Comparison of ENCODE assay signal across 25 mouse cellular contexts in the genomic region with DNA sequence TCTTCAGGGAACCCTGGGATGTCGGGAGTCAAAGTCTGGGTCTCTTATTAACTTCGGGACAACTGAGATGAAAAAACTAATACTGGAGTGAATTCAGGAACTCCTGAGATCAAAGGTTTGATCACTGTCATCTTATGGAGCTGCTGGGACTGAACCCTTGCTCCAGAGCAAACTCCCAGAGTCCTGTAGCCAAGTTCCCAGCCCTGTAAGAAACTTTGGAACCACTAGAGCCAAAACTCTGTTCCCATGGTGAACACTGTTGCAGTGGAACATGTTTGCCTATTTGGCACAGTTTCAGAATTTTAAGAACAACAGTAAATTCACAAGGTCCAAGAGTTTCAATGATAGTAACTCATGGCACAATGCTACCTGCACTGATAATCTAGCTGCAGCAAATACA.
DNase-seq lines count a peak whose midpoint lies in the region; ATAC-seq and TF ChIP-seq lines count a peak whose summit lies in the region.
"Had no signal": no experiment of that assay in that cellular context is flagged by ENCODE, and none has a peak within 500 bp of the region (broad histone marks: within the 10 kb centered on the region; RNA-seq: fewer than 3 reads in every experiment).

No protein-coding gene starts in this region.

- H3K9me3 ChIP-seq in intestine, postnatal 0 days (ENCODE audit: control insufficient read depth), result no peaks in the 10 kb centered on the region
- H3K9me3 ChIP-seq in intestine, embryonic 16.5 days (ENCODE audit: control insufficient read depth, low read length), result no peaks in the 10 kb centered on the region; the same call in 1 of the 2 replicates
- H3K9me3 ChIP-seq in liver, embryonic 16.5 days (replicated peaks; ENCODE audit: control insufficient read depth, low read length), result no peaks in the 10 kb centered on the region
- no peaks in the 10 kb centered on the region for H3K9me3 ChIP-seq in liver, embryonic 11.5 days (ENCODE audit: control insufficient read depth, low read length)
- H3K9me3 ChIP-seq in stomach, postnatal 0 days (ENCODE audit: control insufficient read depth, low read length), result no peaks in the 10 kb centered on the region
- H3K9me3 ChIP-seq: embryonic facial prominence, embryonic 15.5 days; forebrain, embryonic 10.5 days; heart, embryonic 15.5 days; hindbrain, embryonic 13.5 days had no signal

- no peaks in the 10 kb centered on the region for H3K36me3 ChIP-seq in intestine, postnatal 0 days (ENCODE audit: control insufficient read depth, insufficient read depth)
- no peaks in the 10 kb centered on the region for H3K36me3 ChIP-seq in intestine, embryonic 16.5 days (ENCODE audit: control insufficient read depth, insufficient read depth, low read length)
- no peaks in the 10 kb centered on the region for H3K36me3 ChIP-seq in liver, embryonic 16.5 days (ENCODE audit: control insufficient read depth, insufficient read depth)
- H3K36me3 ChIP-seq in liver, embryonic 11.5 days (ENCODE audit: control insufficient read depth, insufficient read depth, low read length), result no peaks in the 10 kb centered on the region
- no peaks in the 10 kb centered on the region for H3K36me3 ChIP-seq in stomach, postnatal 0 days (ENCODE audit: control insufficient read depth, insufficient read depth, low read length)
- H3K36me3 ChIP-seq: embryonic facial prominence, embryonic 15.5 days; forebrain, embryonic 10.5 days; heart, embryonic 15.5 days; hindbrain, embryonic 13.5 days had no signal

- no peak for TF ChIP-seq EP300 in stomach, postnatal 0 days (optimal IDR thresholded peaks at IDR 0.05)

- 0 out of 2 replicates have a peak, but pooled peaks have one; percentile 24 for ATAC-seq in intestine, postnatal 0 days
- no peak for ATAC-seq in intestine, embryonic 16.5 days
- ATAC-seq in liver, embryonic 16.5 days (ENCODE audit: low read depth), result 0 out of 2 replicates have a peak, but pooled peaks have one; percentile 37
- ATAC-seq in liver, embryonic 11.5 days (replicated peaks; ENCODE audit: low FRiP score), result no peak
- peak; percentile 51; the same call in 1 of the 2 replicates for ATAC-seq in stomach, postnatal 0 days (ENCODE audit: low FRiP score, low TSS enrichment)
- ATAC-seq: activated CD4-positive, CD25-positive, alpha-beta regulatory T cell, adult 4 months; forebrain, embryonic 14.5 days; Patski had no signal

- H3K4me3 ChIP-seq in intestine, postnatal 0 days (ENCODE audit: low read depth, low read length), result no peak overlapping the region
- no peak overlapping the region for H3K4me3 ChIP-seq in intestine, embryonic 16.5 days (ENCODE audit: low read length)
- H3K4me3 ChIP-seq in liver, embryonic 16.5 days (ENCODE audit: low read depth, low read length), result no peak overlapping the region
- H3K4me3 ChIP-seq in liver, embryonic 11.5 days (ENCODE audit: low read depth, low read length), result no peak overlapping the region
- no peak overlapping the region for H3K4me3 ChIP-seq in stomach, postnatal 0 days (ENCODE audit: low read depth, low read length)
- H3K4me3 ChIP-seq: embryonic facial prominence, embryonic 15.5 days; erythroblast, embryonic 14.5 days; forebrain, embryonic 10.5 days; gastrocnemius, adult 2 months; heart, adult 2 months; heart, embryonic 15.5 days; hindbrain, embryonic 13.5 days had no signal

- H3K4me2 ChIP-seq in intestine, postnatal 0 days (replicated peaks; ENCODE audit: low read depth), result no peak overlapping the region
- H3K4me2 ChIP-seq in intestine, embryonic 16.5 days (ENCODE audit: low read depth, low read length), result no peak overlapping the region
- H3K4me2 ChIP-seq in liver, embryonic 16.5 days (ENCODE audit: low read depth, low read length), result no peak overlapping the region
- no peak overlapping the region for H3K4me2 ChIP-seq in liver, embryonic 11.5 days
- H3K4me2 ChIP-seq in stomach, postnatal 0 days (replicated peaks; ENCODE audit: low read depth), result no peak overlapping the region
- H3K4me2 ChIP-seq: embryonic facial prominence, embryonic 15.5 days; heart, embryonic 11.5 days; heart, embryonic 15.5 days; hindbrain, embryonic 13.5 days had no signal

- no peak for TF ChIP-seq CTCF in intestine, postnatal 0 days (IDR thresholded peaks at IDR 0.05; ENCODE audit: low read depth)
- TF ChIP-seq CTCF in stomach, postnatal 0 days (IDR thresholded peaks at IDR 0.05; ENCODE audit: low read depth), result no peak

- no peaks in the 10 kb centered on the region; the same call in 1 of the 2 replicates for H3K4me1 ChIP-seq in intestine, postnatal 0 days (replicated peaks; ENCODE audit: control insufficient read depth, insufficient read depth, low read length)
- H3K4me1 ChIP-seq in intestine, embryonic 16.5 days (ENCODE audit: control insufficient read depth, insufficient read depth, low read length), result no peaks in the 10 kb centered on the region
- no peaks in the 10 kb centered on the region; the same call in 1 of the 2 replicates for H3K4me1 ChIP-seq in liver, embryonic 16.5 days (ENCODE audit: control insufficient read depth, low read depth, low read length)
- no peaks in the 10 kb centered on the region for H3K4me1 ChIP-seq in liver, embryonic 11.5 days (replicated peaks; ENCODE audit: control insufficient read depth, insufficient read depth, low read length)
- H3K4me1 ChIP-seq in stomach, postnatal 0 days (replicated peaks; ENCODE audit: control insufficient read depth, insufficient read depth), result no peaks in the 10 kb centered on the region
- H3K4me1 ChIP-seq: embryonic facial prominence, embryonic 15.5 days; hindbrain, embryonic 13.5 days had no signal

- no peak overlapping the region for H3K27ac ChIP-seq in intestine, postnatal 0 days (ENCODE audit: low read depth, low read length)
- no peak overlapping the region for H3K27ac ChIP-seq in intestine, embryonic 16.5 days (ENCODE audit: low read length)
- H3K27ac ChIP-seq in liver, embryonic 16.5 days (ENCODE audit: low read length), result no peak overlapping the region
- no peak overlapping the region for H3K27ac ChIP-seq in liver, embryonic 11.5 days (ENCODE audit: low read depth, low read length)
- H3K27ac ChIP-seq in stomach, postnatal 0 days (replicated peaks), result no peak overlapping the region
- H3K27ac ChIP-seq: embryonic facial prominence, embryonic 15.5 days; forebrain, embryonic 10.5 days; gastrocnemius, adult 2 months; heart, adult 2 months; heart, embryonic 15.5 days; hindbrain, embryonic 13.5 days had no signal

- no peak overlapping the region for H3K9ac ChIP-seq in intestine, postnatal 0 days (ENCODE audit: low read depth, low read length)
- no peak overlapping the region for H3K9ac ChIP-seq in intestine, embryonic 16.5 days (ENCODE audit: low read depth, low read length)
- H3K9ac ChIP-seq in liver, embryonic 16.5 days (ENCODE audit: low read depth, low read length), result no peak overlapping the region
- no peak overlapping the region for H3K9ac ChIP-seq in liver, embryonic 11.5 days (ENCODE audit: low read depth, low read length)
- H3K9ac ChIP-seq in stomach, postnatal 0 days (ENCODE audit: low read length), result no peak overlapping the region
- H3K9ac ChIP-seq: embryonic facial prominence, embryonic 15.5 days; heart, embryonic 15.5 days; hindbrain, embryonic 13.5 days had no signal

- no peaks in the 10 kb centered on the region for H3K27me3 ChIP-seq in intestine, postnatal 0 days (replicated peaks; ENCODE audit: control insufficient read depth, insufficient read depth, low read length)
- H3K27me3 ChIP-seq in intestine, embryonic 16.5 days (replicated peaks; ENCODE audit: control insufficient read depth, insufficient read depth, low read length), result no peaks in the 10 kb centered on the region
- H3K27me3 ChIP-seq in liver, embryonic 16.5 days (ENCODE audit: control insufficient read depth, insufficient read depth, low read depth, low read length), result no peaks in the 10 kb centered on the region
- H3K27me3 ChIP-seq in liver, embryonic 11.5 days (replicated peaks; ENCODE audit: control insufficient read depth, insufficient read depth, low read length), result no peaks in the 10 kb centered on the region
- no peaks in the 10 kb centered on the region for H3K27me3 ChIP-seq in stomach, postnatal 0 days (ENCODE audit: control insufficient read depth, insufficient read depth, low read length)
- H3K27me3 ChIP-seq: CH12.LX; embryonic facial prominence, embryonic 15.5 days; heart, embryonic 15.5 days; hindbrain, embryonic 13.5 days; Patski had no signal

- 70% methylated on average over 2 of the region's 2 CpGs for WGBS in intestine, postnatal 0 days
- 81% methylated on average over 2 of the region's 2 CpGs for WGBS in intestine, embryonic 16.5 days
- 51% methylated on average over 2 of the region's 2 CpGs for WGBS in liver, embryonic 16.5 days (ENCODE audit: insufficient replicate concordance)
- WGBS in liver, embryonic 11.5 days, result 83% methylated on average over 2 of the region's 2 CpGs
- 69% methylated on average over 2 of the region's 2 CpGs for WGBS in stomach, postnatal 0 days

- DNase-seq in liver, embryonic 11.5 days (ENCODE audit: low spot score), result no peak
- peak; percentile 86 for DNase-seq in adipocyte (ENCODE audit: low spot score)
- DNase-seq in stomach, postnatal 0 days (ENCODE audit: low spot score), result no peak
- DNase-seq: adrenal gland, adult 8-10 months; cerebellum, adult 11 months; cerebellum, adult 8-10 months; cerebellum, postnatal 14 days; embryo, embryonic 11 days; gastrocnemius, adult 2 months; gastrocnemius, postnatal 36 days; heart, adult 2 months; heart, postnatal 14 days had no signal

Comparison
In these comparisons a context has a peak if more than half of its experiments do, and no peak if none do; other contexts are left out.
1. ATAC-seq: peak in intestine, postnatal 0 days (single experiment), liver, embryonic 16.5 days (single experiment) and stomach, postnatal 0 days (single experiment); none in intestine, embryonic 16.5 days (single experiment) and liver, embryonic 11.5 days (single experiment).